In the genomic region with DNA sequence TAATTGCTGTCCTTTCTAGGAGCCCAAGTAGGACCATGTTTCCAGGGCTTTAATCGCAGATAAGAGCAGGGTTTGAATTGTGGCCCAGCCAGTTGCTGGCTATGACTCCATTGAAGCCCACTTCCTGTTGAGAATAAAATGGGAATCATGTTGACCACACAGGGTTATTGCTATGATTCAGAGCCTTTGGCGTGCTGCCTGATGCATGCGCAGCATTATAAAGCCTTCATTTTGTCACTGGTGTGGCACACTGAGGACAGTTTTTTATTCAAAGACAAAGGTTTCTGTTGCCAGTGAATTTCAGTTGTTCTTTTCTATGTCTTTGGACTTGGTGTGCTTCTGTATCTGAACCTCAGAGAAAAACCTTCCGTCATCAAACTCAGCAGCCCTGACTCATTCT, we compare ENCODE assay signal across 22 mouse cellular contexts. TPM values are rescaled to one million over a fixed set of nuclear protein-coding genes. Genes with fewer than 3 reads are reported as not detected.
DNase-seq lines count a peak whose midpoint lies in the region; ATAC-seq lines count a peak whose summit lies in the region.
"Had no signal": no experiment of that assay in that cellular context is flagged by ENCODE, and none has a peak within 500 bp of the region (broad histone marks: within the 10 kb centered on the region; RNA-seq: fewer than 3 reads in every experiment).

No protein-coding gene starts in this region.

- DNase-seq in embryonic facial prominence, embryonic 14.5 days (ENCODE audit: low spot score) = peak; percentile 5
- no peak for DNase-seq in embryonic facial prominence, embryonic 10.5 days (ENCODE audit: low spot score)
- peak; percentile 21 to 35 for DNase-seq in kidney, postnatal 4 days
- DNase-seq in kidney, adult 11 months = no peak
- DNase-seq in Muller cell, postnatal 12 days (ENCODE audit: inconsistent ontology term) = peak; percentile 78
- DNase-seq in adrenal gland, postnatal 36 days = peak; percentile 74
- no peak for DNase-seq in layer of hippocampus, postnatal 14 days (ENCODE audit: low spot score in 2 of 2)
- DNase-seq: B cell, adult 2 months; liver; midbrain, embryonic 14.5 days; right cerebral cortex, adult 18-20 months; thymus, adult 2 months had no signal

- no peaks in the 10 kb centered on the region for H3K9me3 ChIP-seq in embryonic facial prominence, embryonic 14.5 days (ENCODE audit: control insufficient read depth, low read length)
- H3K9me3 ChIP-seq in embryonic facial prominence, embryonic 10.5 days = no peaks in the 10 kb centered on the region
- H3K9me3 ChIP-seq: heart, embryonic 13.5 days; lung, embryonic 15.5 days; stomach, embryonic 15.5 days had no signal

- no peaks in the 10 kb centered on the region for H3K4me1 ChIP-seq in embryonic facial prominence, embryonic 14.5 days (ENCODE audit: control insufficient read depth, insufficient read depth, low read length)
- no peaks in the 10 kb centered on the region for H3K4me1 ChIP-seq in embryonic facial prominence, embryonic 10.5 days
- H3K4me1 ChIP-seq: lung, embryonic 15.5 days; stomach, embryonic 15.5 days had no signal

- H3K27me3 ChIP-seq in embryonic facial prominence, embryonic 14.5 days (replicated peaks; ENCODE audit: control insufficient read depth, insufficient read depth, low read length) = no peaks in the 10 kb centered on the region
- H3K27me3 ChIP-seq in embryonic facial prominence, embryonic 10.5 days (replicated peaks; ENCODE audit: low read depth, poor library complexity, severe bottlenecking) = no peaks in the 10 kb centered on the region
- H3K27me3 ChIP-seq: heart, embryonic 13.5 days; lung, embryonic 15.5 days; stomach, embryonic 15.5 days had no signal

- no peaks in the 10 kb centered on the region for H3K36me3 ChIP-seq in embryonic facial prominence, embryonic 14.5 days (ENCODE audit: control insufficient read depth, insufficient read depth, low read length)
- no peaks in the 10 kb centered on the region for H3K36me3 ChIP-seq in embryonic facial prominence, embryonic 10.5 days (replicated peaks)
- H3K36me3 ChIP-seq: heart, embryonic 13.5 days; lung, embryonic 15.5 days; stomach, embryonic 15.5 days had no signal

- no peak overlapping the region for H3K27ac ChIP-seq in embryonic facial prominence, embryonic 14.5 days (replicated peaks; ENCODE audit: low read depth, low read length)
- H3K27ac ChIP-seq in embryonic facial prominence, embryonic 10.5 days (replicated peaks) = no peak overlapping the region
- H3K27ac ChIP-seq: heart, embryonic 13.5 days; lung, embryonic 15.5 days; stomach, embryonic 15.5 days had no signal

- no peak overlapping the region for H3K9ac ChIP-seq in embryonic facial prominence, embryonic 14.5 days (ENCODE audit: low read depth, low read length)
- H3K9ac ChIP-seq: heart, embryonic 13.5 days; lung, embryonic 15.5 days; stomach, embryonic 15.5 days had no signal

- H3K4me3 ChIP-seq in embryonic facial prominence, embryonic 14.5 days (ENCODE audit: low read depth, low read length) = no peak overlapping the region
- no peak overlapping the region for H3K4me3 ChIP-seq in embryonic facial prominence, embryonic 10.5 days
- H3K4me3 ChIP-seq: heart, embryonic 13.5 days; lung, embryonic 15.5 days; stomach, embryonic 15.5 days had no signal

- WGBS in embryonic facial prominence, embryonic 14.5 days = 91% methylated on average over 4 of the region's 4 CpGs
- WGBS in embryonic facial prominence, embryonic 10.5 days = 95% methylated on average over 4 of the region's 4 CpGs

- no peak for ATAC-seq in embryonic facial prominence, embryonic 14.5 days (ENCODE audit: low read depth)
- no peak for ATAC-seq in erythroid progenitor cell, adult 5-6 weeks (replicated peaks; ENCODE audit: low FRiP score, poor library complexity, severe bottlenecking)
- ATAC-seq: forebrain, embryonic 16.5 days; inflammation-experienced regulatory T-cells, adult 6 months had no signal

- no peak overlapping the region for H3K4me2 ChIP-seq in embryonic facial prominence, embryonic 14.5 days (ENCODE audit: low read depth, low read length)
- H3K4me2 ChIP-seq: heart, embryonic 13.5 days; lung, embryonic 15.5 days; stomach, embryonic 15.5 days had no signal

RNA-seq across cellular contexts. Expression of a gene that starts 14.9 kb away (rescaled TPM):
- 0.26 and 0.40 TPM in 2 replicates for polyA plus RNA-seq in embryonic facial prominence, embryonic 14.5 days (2014; fragmentation: Nextera tagmentation; extraction: Ambion mirVana)
- not detected in 2 replicates for polyA plus RNA-seq in embryonic facial prominence, embryonic 10.5 days (2016; fragmentation: Nextera tagmentation; extraction: Ambion mirVana)
- 1 to 10 TPM in 1 of 2 experiments, under 1 TPM in 1; 0.56 to 2.5 TPM for total RNA-seq in adrenal gland, postnatal 36 days (2021)
- total RNA-seq in layer of hippocampus, postnatal 14 days (2021) = under 1 TPM; 0.23 to 0.55 TPM
- not detected in 2 replicates for total RNA-seq in erythroid progenitor cell, adult 5-6 weeks (2015; ENCODE audit: low replicate concordance)
- not detected in 2 replicates for total RNA-seq in erythroid progenitor cell, adult 5-6 weeks (2017; ENCODE audit: low replicate concordance)
- total RNA-seq: gastrocnemius, adult 18-20 months; hematopoietic stem cell, adult 5-6 weeks had no signal
- polyA plus RNA-seq: forebrain, embryonic 16.5 days; heart, embryonic 13.5 days; inflammation-experienced regulatory T-cells, adult 6 months; lung, embryonic 15.5 days; midbrain, embryonic 14.5 days; spleen, adult 2 months; urinary bladder, adult 2 months had no signal

RNA-seq across cellular contexts. Expression of a gene that starts 51.3 kb away (rescaled TPM):
- 21.8 and 22.3 TPM in 2 replicates for polyA plus RNA-seq in embryonic facial prominence, embryonic 14.5 days (2014; fragmentation: Nextera tagmentation; extraction: Ambion mirVana)
- polyA plus RNA-seq in embryonic facial prominence, embryonic 10.5 days (2016; fragmentation: Nextera tagmentation; extraction: Ambion mirVana) = 31.2 and 32.5 TPM in 2 replicates
- 10 to 100 TPM; 41.1 to 64.2 TPM for total RNA-seq in adrenal gland, postnatal 36 days (2021)
- 10 to 100 TPM; 15.8 to 16.0 TPM for total RNA-seq in layer of hippocampus, postnatal 14 days (2021)
- 7.5 and 25.6 TPM in 2 replicates for total RNA-seq in erythroid progenitor cell, adult 5-6 weeks (2015; ENCODE audit: low replicate concordance)
- 5.5 and 16.0 TPM in 2 replicates for total RNA-seq in erythroid progenitor cell, adult 5-6 weeks (2017; ENCODE audit: low replicate concordance)

Comparison
In these comparisons a context has a peak if more than half of its experiments do, and no peak if none do; other contexts are left out.
1. DNase-seq: peak in embryonic facial prominence, embryonic 14.5 days (single experiment), kidney, postnatal 4 days (2 of 2), Muller cell, postnatal 12 days (single experiment) and adrenal gland, postnatal 36 days (2 of 2); none in embryonic facial prominence, embryonic 10.5 days (single experiment), kidney, adult 11 months (single experiment) and layer of hippocampus, postnatal 14 days (0 of 2).